Mouse (Mus musculus): ENCODE data around the gene Shd. TPM values are rescaled to one million over a fixed set of nuclear protein-coding genes. Genes with fewer than 3 reads are reported as not detected.

Gene Shd
- polyA plus RNA-seq, 1 experiment from 2014 or later = 187 TPM

- Histone ChIP-seq H3K9ac (ENCODE audit: low read depth, low read length) (no peak overlapping the region), H3K36me3 (ENCODE audit: control insufficient read depth, insufficient read depth, low read length) (peaks cover 49% of the 10 kb centered on the region), H3K9me3 (replicated peaks; ENCODE audit: control insufficient read depth, low read length, poor library complexity, severe bottlenecking) (no peaks in the 10 kb centered on the region), H3K27ac (ENCODE audit: low read length) (no peak overlapping the region; the same call in 1 of the 2 replicates), H3K4me3 (ENCODE audit: low read depth, low read length) (no peak overlapping the region), H3K4me1 (ENCODE audit: control insufficient read depth, insufficient read depth, low read length) (no peaks in the 10 kb centered on the region), H3K27me3 (ENCODE audit: control insufficient read depth, insufficient read depth, low read depth, low read length) (no peaks in the 10 kb centered on the region), H3K4me2 (ENCODE audit: low read length) (no peak overlapping the region)
- no peak for ATAC-seq
- 90% methylated on average over 7 of the region's 7 CpGs for WGBS
Measured at GRCm38 (mm10) chr17:56017848-56018247, 47.6 kb downstream of the Shd start.

- peak; percentile 30 for ATAC-seq
- no peak overlapping the region; the same call in 1 of the 2 replicates for H3K27ac ChIP-seq (ENCODE audit: low read length)
- H3K9ac ChIP-seq (ENCODE audit: low read depth, low read length) = no peak overlapping the region
Measured at GRCm38 (mm10) chr17:56018347-56019131, 48.3 kb downstream of the Shd start.

GRCm38 (mm10) chr17:56020400-56021084 is 50.3 kb downstream of the Shd start:
- WGBS = 91% methylated on average over 6 of the region's 6 CpGs
- Histone ChIP-seq H3K4me3 (ENCODE audit: low read depth, low read length) (no peak overlapping the region), H3K9ac (ENCODE audit: low read depth, low read length) (no peak overlapping the region), H3K4me1 (ENCODE audit: control insufficient read depth, insufficient read depth, low read length) (no peaks in the 10 kb centered on the region), H3K4me2 (ENCODE audit: low read length) (no peak overlapping the region), H3K27me3 (ENCODE audit: control insufficient read depth, insufficient read depth, low read depth, low read length) (no peaks in the 10 kb centered on the region), H3K36me3 (ENCODE audit: control insufficient read depth, insufficient read depth, low read length) (peaks cover 34% of the 10 kb centered on the region), H3K27ac (ENCODE audit: low read length) (0 out of 2 replicates have a peak overlapping the region, but pooled peaks have one; percentile 40), H3K9me3 (replicated peaks; ENCODE audit: control insufficient read depth, low read length, poor library complexity, severe bottlenecking) (no peaks in the 10 kb centered on the region)
- ATAC-seq = no peak

More at GRCm38 (mm10) chr17:56018347-56019131, 48.3 kb downstream of the Shd start:
- no peaks in the 10 kb centered on the region for H3K9me3 ChIP-seq (replicated peaks; ENCODE audit: control insufficient read depth, low read length, poor library complexity, severe bottlenecking)
- no peaks in the 10 kb centered on the region for H3K27me3 ChIP-seq (ENCODE audit: control insufficient read depth, insufficient read depth, low read depth, low read length)
- WGBS = 75% methylated on average over 20 of the region's 20 CpGs
- H3K4me1 ChIP-seq (ENCODE audit: control insufficient read depth, insufficient read depth, low read length) = no peaks in the 10 kb centered on the region
- no peak overlapping the region for H3K4me3 ChIP-seq (ENCODE audit: low read depth, low read length)
- H3K4me2 ChIP-seq (ENCODE audit: low read length) = no peak overlapping the region
- H3K36me3 ChIP-seq (ENCODE audit: control insufficient read depth, insufficient read depth, low read length) = peaks cover 45% of the 10 kb centered on the region

- H3K4me3 ChIP-seq (ENCODE audit: low read depth, low read length) = no peak overlapping the region
- no peak overlapping the region for H3K4me2 ChIP-seq (ENCODE audit: low read length)
- H3K27me3 ChIP-seq (ENCODE audit: control insufficient read depth, insufficient read depth, low read depth, low read length) = no peaks in the 10 kb centered on the region
- H3K9me3 ChIP-seq (replicated peaks; ENCODE audit: control insufficient read depth, low read length, poor library complexity, severe bottlenecking) = no peaks in the 10 kb centered on the region
- peak overlapping the region; percentile 40; the same call in 1 of the 2 replicates for H3K27ac ChIP-seq (ENCODE audit: low read length)
- ATAC-seq = no peak
- H3K9ac ChIP-seq (ENCODE audit: low read depth, low read length) = no peak overlapping the region
- 84% methylated on average over 4 of the region's 4 CpGs for whole genome bisulfite sequencing
- H3K4me1 ChIP-seq (ENCODE audit: control insufficient read depth, insufficient read depth, low read length) = no peaks in the 10 kb centered on the region
- H3K36me3 ChIP-seq (ENCODE audit: control insufficient read depth, insufficient read depth, low read length) = peaks cover 26% of the 10 kb centered on the region
Measured at GRCm38 (mm10) chr17:56021161-56021910, 51.1 kb downstream of the Shd start.

- ATAC-seq = no peak
- no peak overlapping the region; the same call in 1 of the 2 replicates for H3K9ac ChIP-seq (ENCODE audit: low read depth, low read length)
- H3K4me2 ChIP-seq (ENCODE audit: low read length) = no peak overlapping the region
- no peak overlapping the region for H3K27ac ChIP-seq (ENCODE audit: low read length)
- no peaks in the 10 kb centered on the region for H3K9me3 ChIP-seq (replicated peaks; ENCODE audit: control insufficient read depth, low read length, poor library complexity, severe bottlenecking)
- H3K36me3 ChIP-seq (ENCODE audit: control insufficient read depth, insufficient read depth, low read length) = peaks cover 16% of the 10 kb centered on the region
- no peaks in the 10 kb centered on the region for H3K4me1 ChIP-seq (ENCODE audit: control insufficient read depth, insufficient read depth, low read length)
- no peaks in the 10 kb centered on the region for H3K27me3 ChIP-seq (ENCODE audit: control insufficient read depth, insufficient read depth, low read depth, low read length)
- WGBS = 44% methylated on average over 2 of the region's 2 CpGs
- H3K4me3 ChIP-seq (ENCODE audit: low read depth, low read length) = no peak overlapping the region
Measured at GRCm38 (mm10) chr17:56022131-56022988, 52.1 kb downstream of the Shd start.

- Histone ChIP-seq H3K9me3 (replicated peaks; ENCODE audit: control insufficient read depth, low read length, poor library complexity, severe bottlenecking) (no peaks in the 10 kb centered on the region), H3K4me3 (ENCODE audit: low read depth, low read length) (no peak overlapping the region), H3K27ac (ENCODE audit: low read length) (no peak overlapping the region), H3K36me3 (ENCODE audit: control insufficient read depth, insufficient read depth, low read length) (peaks cover 10% of the 10 kb centered on the region; the same call in 1 of the 2 replicates), H3K4me1 (ENCODE audit: control insufficient read depth, insufficient read depth, low read length) (no peaks in the 10 kb centered on the region), H3K4me2 (ENCODE audit: low read length) (no peak overlapping the region), H3K27me3 (ENCODE audit: control insufficient read depth, insufficient read depth, low read depth, low read length) (no peaks in the 10 kb centered on the region), H3K9ac (ENCODE audit: low read depth, low read length) (no peak overlapping the region)
- no peak for ATAC-seq
- 81% methylated on average over 4 of the region's 4 CpGs for WGBS
Measured at GRCm38 (mm10) chr17:56022989-56023290, 52.7 kb downstream of the Shd start.

- 79% methylated on average over 5 of the region's 5 CpGs for WGBS
- H3K9me3 ChIP-seq (replicated peaks; ENCODE audit: control insufficient read depth, low read length, poor library complexity, severe bottlenecking) = no peaks in the 10 kb centered on the region
- no peak for ATAC-seq
- peaks cover 6% of the 10 kb centered on the region; the same call in 1 of the 2 replicates for H3K36me3 ChIP-seq (ENCODE audit: control insufficient read depth, insufficient read depth, low read length)
- H3K27me3 ChIP-seq (ENCODE audit: control insufficient read depth, insufficient read depth, low read depth, low read length) = no peaks in the 10 kb centered on the region
- H3K4me1 ChIP-seq (ENCODE audit: control insufficient read depth, insufficient read depth, low read length) = no peaks in the 10 kb centered on the region
- no peak overlapping the region for H3K4me2 ChIP-seq (ENCODE audit: low read length)
- H3K27ac ChIP-seq (ENCODE audit: low read length) = no peak overlapping the region
- H3K4me3 ChIP-seq (ENCODE audit: low read depth, low read length) = no peak overlapping the region
- H3K9ac ChIP-seq (ENCODE audit: low read depth, low read length) = no peak overlapping the region
Measured at GRCm38 (mm10) chr17:56023386-56023785, 53.1 kb downstream of the Shd start.

GRCm38 (mm10) chr17:56024476-56024875 is 54.2 kb downstream of the Shd start:
- 81% methylated on average over 2 of the region's 2 CpGs for WGBS
- Histone ChIP-seq H3K4me2 (ENCODE audit: low read length) (no peak overlapping the region), H3K9ac (ENCODE audit: low read depth, low read length) (no peak overlapping the region), H3K27ac (ENCODE audit: low read length) (no peak overlapping the region), H3K9me3 (replicated peaks; ENCODE audit: control insufficient read depth, low read length, poor library complexity, severe bottlenecking) (no peaks in the 10 kb centered on the region), H3K36me3 (ENCODE audit: control insufficient read depth, insufficient read depth, low read length) (no peaks in the 10 kb centered on the region; the same call in 1 of the 2 replicates), H3K4me3 (ENCODE audit: low read depth, low read length) (no peak overlapping the region), H3K4me1 (ENCODE audit: control insufficient read depth, insufficient read depth, low read length) (no peaks in the 10 kb centered on the region), H3K27me3 (ENCODE audit: control insufficient read depth, insufficient read depth, low read depth, low read length) (no peaks in the 10 kb centered on the region)
- ATAC-seq = no peak
